ENCODE assay signal across 17 mouse cellular contexts in genomic region chr14:57315551-57315950, GRCm38 (mm10).
DNase-seq lines count a peak whose midpoint lies in the region; ATAC-seq and TF ChIP-seq lines count a peak whose summit lies in the region.
"Had no signal": no experiment of that assay in that cellular context is flagged by ENCODE, and none has a peak within 500 bp of the region (broad histone marks: within the 10 kb centered on the region; RNA-seq: fewer than 3 reads in every experiment).

No protein-coding gene starts in this region.

- DNase-seq in lung, adult 2 months: no peak
- peak; percentile 18 for DNase-seq in R1 (ENCODE audit: low read depth, low spot score)
- peak; percentile 32 for DNase-seq in embryonic facial prominence, embryonic 11.5 days (ENCODE audit: low spot score)
- DNase-seq in hindbrain, postnatal 0 days (ENCODE audit: low spot score): peak; percentile 26
- DNase-seq in gastrocnemius, postnatal 36 days: no peak
- DNase-seq: adrenal gland, adult 2 months; cerebellum, postnatal 25 days; gastrocnemius, postnatal 10 days; heart, postnatal 4 days; kidney, adult 9 months; right cerebral cortex, postnatal 14 days; thymus, postnatal 36 days had no signal

- H3K4me3 ChIP-seq in lung, embryonic 15.5 days: no peak overlapping the region
- H3K4me3 ChIP-seq in lung, adult 2 months (replicated peaks; ENCODE audit: extremely low read depth, low read depth, low read length): no peak overlapping the region
- H3K4me3 ChIP-seq in embryonic facial prominence, embryonic 11.5 days (ENCODE audit: low read depth, low read length): no peak overlapping the region
- no peak overlapping the region for H3K4me3 ChIP-seq in hindbrain, postnatal 0 days (ENCODE audit: low read length)
- H3K4me3 ChIP-seq: midbrain, embryonic 12.5 days had no signal

- H3K9me3 ChIP-seq in lung, embryonic 15.5 days: no peaks in the 10 kb centered on the region
- H3K9me3 ChIP-seq in embryonic facial prominence, embryonic 11.5 days (replicated peaks; ENCODE audit: control insufficient read depth, low read length): no peaks in the 10 kb centered on the region
- no peaks in the 10 kb centered on the region for H3K9me3 ChIP-seq in hindbrain, postnatal 0 days (ENCODE audit: low read length)
- H3K9me3 ChIP-seq: midbrain, embryonic 12.5 days had no signal

- no peaks in the 10 kb centered on the region for H3K36me3 ChIP-seq in lung, embryonic 15.5 days
- H3K36me3 ChIP-seq in embryonic facial prominence, embryonic 11.5 days (replicated peaks; ENCODE audit: control insufficient read depth, insufficient read depth, low read depth, low read length): no peaks in the 10 kb centered on the region
- H3K36me3 ChIP-seq in hindbrain, postnatal 0 days (ENCODE audit: insufficient read depth, low read length): no peaks in the 10 kb centered on the region
- H3K36me3 ChIP-seq: midbrain, embryonic 12.5 days had no signal

- peaks cover 4% of the 10 kb centered on the region; the same call in 1 of the 2 replicates for H3K4me1 ChIP-seq in lung, embryonic 15.5 days
- no peaks in the 10 kb centered on the region for H3K4me1 ChIP-seq in lung, adult 2 months (ENCODE audit: control insufficient read depth, insufficient read depth, low read length)
- no peaks in the 10 kb centered on the region for H3K4me1 ChIP-seq in embryonic facial prominence, embryonic 11.5 days (ENCODE audit: control insufficient read depth, insufficient read depth, low read length)
- 0 out of 2 replicates have a peak, but pooled peaks cover 6% of the 10 kb centered on the region for H3K4me1 ChIP-seq in hindbrain, postnatal 0 days (ENCODE audit: insufficient read depth, low read length)

- no peak overlapping the region for H3K9ac ChIP-seq in lung, embryonic 15.5 days
- no peak overlapping the region for H3K9ac ChIP-seq in embryonic facial prominence, embryonic 11.5 days (replicated peaks; ENCODE audit: low read length)
- H3K9ac ChIP-seq in hindbrain, postnatal 0 days (replicated peaks; ENCODE audit: low read length): no peak overlapping the region
- H3K9ac ChIP-seq: midbrain, embryonic 12.5 days had no signal

- 57% methylated on average over 7 of the region's 7 CpGs for WGBS in lung, embryonic 15.5 days
- WGBS in lung, adult 2 months: 62% methylated on average over 7 of the region's 7 CpGs
- WGBS in embryonic facial prominence, embryonic 11.5 days: 46% methylated on average over 7 of the region's 7 CpGs
- 47% methylated on average over 7 of the region's 7 CpGs for WGBS in hindbrain, postnatal 0 days

- no peak for TF ChIP-seq CTCF in lung, adult 2 months (IDR thresholded peaks at IDR 0.05; ENCODE audit: insufficient read depth, low read length)
- TF ChIP-seq CTCF in hindbrain, postnatal 0 days (IDR thresholded peaks at IDR 0.05; ENCODE audit: low read depth): no peak

- H3K27ac ChIP-seq in lung, embryonic 15.5 days: peak overlapping the region; percentile 54
- no peak overlapping the region for H3K27ac ChIP-seq in embryonic facial prominence, embryonic 11.5 days (replicated peaks; ENCODE audit: low read depth, low read length)
- 0 out of 2 replicates have a peak overlapping the region, but pooled peaks have one; percentile 4 for H3K27ac ChIP-seq in hindbrain, postnatal 0 days
- H3K27ac ChIP-seq: midbrain, embryonic 12.5 days had no signal

- intact Hi-C loops in gastrocnemius, postnatal 36 days (cut with DNase I): no loop called here

- no peak for ATAC-seq in lung, embryonic 15.5 days (ENCODE audit: borderline replicate concordance, extremely low read depth, low FRiP score, low TSS enrichment)
- ATAC-seq in embryonic facial prominence, embryonic 11.5 days (replicated peaks; ENCODE audit: insufficient number of reproducible peaks, low FRiP score, low TSS enrichment, low read depth): no peak
- no peak for ATAC-seq in hindbrain, postnatal 0 days
- no peak for ATAC-seq in megakaryocyte-erythroid progenitor cell, adult 5-6 weeks (replicated peaks; ENCODE audit: low FRiP score, low TSS enrichment, poor library complexity, severe bottlenecking)
- ATAC-seq: CD4-positive, CD25-positive, alpha-beta regulatory T cell, adult 4 months had no signal

- H3K27me3 ChIP-seq in lung, embryonic 15.5 days: no peaks in the 10 kb centered on the region
- no peaks in the 10 kb centered on the region for H3K27me3 ChIP-seq in embryonic facial prominence, embryonic 11.5 days (ENCODE audit: control insufficient read depth, insufficient read depth, low read length)
- H3K27me3 ChIP-seq in hindbrain, postnatal 0 days (ENCODE audit: insufficient read depth, low read length): no peaks in the 10 kb centered on the region
- H3K27me3 ChIP-seq: midbrain, embryonic 12.5 days had no signal

- H3K4me2 ChIP-seq in lung, embryonic 15.5 days: no peak overlapping the region
- H3K4me2 ChIP-seq in embryonic facial prominence, embryonic 11.5 days (ENCODE audit: low read depth, low read length): no peak overlapping the region
- no peak overlapping the region for H3K4me2 ChIP-seq in hindbrain, postnatal 0 days (ENCODE audit: low read depth, low read length)
- H3K4me2 ChIP-seq: heart, embryonic 11.5 days; midbrain, embryonic 12.5 days had no signal

- TF ChIP-seq POLR2A in lung, adult 2 months (IDR thresholded peaks at IDR 0.05; ENCODE audit: borderline replicate concordance, extremely low read depth, low read depth, low read length): no peak

Comparison
In these comparisons a context has a peak if more than half of its experiments do, and no peak if none do; other contexts are left out.
1. DNase-seq: peak in R1 (single experiment), embryonic facial prominence, embryonic 11.5 days (single experiment) and hindbrain, postnatal 0 days (single experiment); none in lung, adult 2 months (single experiment) and gastrocnemius, postnatal 36 days (0 of 2).